Mouse (Mus musculus): ENCODE measurements at regions not wholly inside any gene's neighbourhood (a gene's known extent, or its start where the extent isn't known, plus 50 kb on each side); places are given as distances from the start of the nearest gene placed in this dataset.
"Not testable (repeated sequence)": the region's sequence is repeated elsewhere in the genome, so short reads cannot be mapped to it uniquely, and the experiment has no call there.

GRCm38 (mm10) chr11:92228855-92229254, 651.5 kb upstream of the Kif2b start:
- intact Hi-C loops (cut with DNase I), result no loop called here

- intact Hi-C loops (cut with DNase I), result no loop called here
These were observed 631.7 kb upstream of the Kif2b start for GRCm38 (mm10) chr11:92208980-92209548.

- intact Hi-C loops (cut with DNase I), result not testable (repeated sequence)
These were observed 601.0 kb upstream of the Kif2b start for GRCm38 (mm10) chr11:92178393-92178792.

GRCm38 (mm10) chr11:92153124-92153523, 575.8 kb upstream of the Kif2b start:
- intact Hi-C loops (cut with DNase I), result no loop called here

- intact Hi-C loops (cut with DNase I), result no loop called here
These were observed 558.3 kb upstream of the Kif2b start for GRCm38 (mm10) chr11:92135677-92136076.

GRCm38 (mm10) chr11:92134891-92135590, 557.7 kb upstream of the Kif2b start:
- intact Hi-C loops (cut with DNase I), result no loop called here

- intact Hi-C loops (cut with DNase I), result no loop called here
These were observed 507.4 kb upstream of the Kif2b start for GRCm38 (mm10) chr11:92084766-92085165.

- intact Hi-C loops (cut with DNase I), result loop anchor here (5.0 kb wide), 3 partner anchors 754 to 1344 kb away; no protein-coding TSS in a partner anchor
These were observed 464.3 kb upstream of the Kif2b start for GRCm38 (mm10) chr11:92041695-92042094.

GRCm38 (mm10) chr11:92040161-92040560, 462.8 kb upstream of the Kif2b start:
- intact Hi-C loops (cut with DNase I), result loop anchor here (5.0 kb wide), 3 partner anchors 753 to 1343 kb away; no protein-coding TSS in a partner anchor

- intact Hi-C loops (cut with DNase I), result no loop called here
These were observed 441.1 kb upstream of the Kif2b start for GRCm38 (mm10) chr11:92018419-92018818.

- intact Hi-C loops (cut with DNase I), result no loop called here
These were observed 433.9 kb upstream of the Kif2b start for GRCm38 (mm10) chr11:92011284-92011683.

- intact Hi-C loops (cut with DNase I), result no loop called here
These were observed 418.2 kb upstream of the Kif2b start for GRCm38 (mm10) chr11:91995524-91995923.

- intact Hi-C loops (cut with DNase I), result no loop called here
These were observed 392.2 kb upstream of the Kif2b start for GRCm38 (mm10) chr11:91969531-91969930.

- intact Hi-C loops (cut with DNase I), result no loop called here
These were observed 367.0 kb upstream of the Kif2b start for GRCm38 (mm10) chr11:91944336-91944735.

Small RNA genes lying in the stretch of these regions (microRNA-seq; reads per million reads assigned to microRNA genes)
- 0 reads per million in 2 experiments for gene Gm22702
